Mouse (Mus musculus) hindbrain, postnatal 0 days (tissue): ENCODE results near the gene Cmtm7. TPM values are rescaled to one million over a fixed set of nuclear protein-coding genes. Genes with fewer than 3 reads are reported as not detected.
A peak's percentile ranks its signal among the peaks of the same experiment; 100 is the strongest.

Experiments
- ATAC-seq: fragments of 200-750 bp; cut with Nextera tagmentation; 2 replicates; pipeline ENCODE4 v1.8.0; 2017; ENCODE audit warnings: mild to moderate bottlenecking, moderate TSS enrichment, moderate library complexity
- DNase-seq: peaks from one replicate; pipeline ENCODE4 v3.0.0-alpha.2; 2015; ENCODE audit warnings: low spot score
- H3K27ac ChIP-seq: fragments of 300-500 bp; sonication (generic); 2 replicates; pipeline ENCODE4 v1.5.1; 2014; ENCODE audit warnings: mild to moderate bottlenecking
- H3K27me3 ChIP-seq: fragments of 300-500 bp; sonication (generic); 2 replicates; pipeline ENCODE4 v1.6.1; 2014; ENCODE audit warnings: low read length, mixed read lengths; ENCODE audit not compliant: insufficient read depth
- H3K36me3 ChIP-seq: fragments of 300-500 bp; sonication (generic); 2 replicates; pipeline ENCODE4 v1.6.1; 2014; ENCODE audit warnings: low read length, mixed read lengths; ENCODE audit not compliant: insufficient read depth
- H3K4me1 ChIP-seq: fragments of 300-500 bp; sonication (generic); 2 replicates; pipeline ENCODE4 v1.6.1; 2014; ENCODE audit warnings: antibody characterized with exemption, low read length, mixed read lengths; ENCODE audit not compliant: insufficient read depth
- H3K4me2 ChIP-seq: fragments of 300-500 bp; sonication (generic); 2 replicates; pipeline ENCODE4 v1.6.1; 2014; ENCODE audit warnings: low read depth, mild to moderate bottlenecking, low read length, moderate library complexity, mixed read lengths
- H3K4me3 ChIP-seq: fragments of 300-500 bp; sonication (generic); 2 replicates; pipeline ENCODE4 v1.5.1; 2014; ENCODE audit warnings: low read length
- H3K9ac ChIP-seq: fragments of 300-500 bp; sonication (generic); replicated peaks from 2 replicates; pipeline ENCODE4 v1.6.1; 2014; ENCODE audit warnings: mild to moderate bottlenecking, low read length, moderate library complexity, mixed read lengths
- H3K9me3 ChIP-seq: fragments of 300-500 bp; sonication (generic); 2 replicates; pipeline ENCODE4 v1.6.1; 2016; ENCODE audit warnings: low read length, mixed read lengths
- CTCF ChIP-seq: IDR thresholded peaks from 2 replicates; pipeline ENCODE4 v1.5.1; 2016; ENCODE audit warnings: antibody characterized with exemption, control low read depth, low read depth
- WGBS: fragments of 180-500 bp; shearing (Covaris S2); extraction: QIAGEN DNeasy Blood & Tissue Kit; methylation state at CpG from one replicate; pipeline ENCODE4 v1.1.7; 2014; 5-methylcytosine and 5-hydroxymethylcytosine counted together
- polyA plus RNA-seq: library from polyadenylated mRNA; unstranded; fragments of >200 nt; fragmentation: Nextera tagmentation; extraction: Ambion mirVana; gene quantifications from 2 replicates; pipeline ENCODE4 v1.2.1, GENCODE M21; 2015
- total RNA-seq: library from RNA; depleted of rRNA; stranded (reverse); fragments of >200 nt; gene quantifications from 2 replicates; pipeline ENCODE4 v1.2.3, GENCODE M21; 2014

Cmtm7 gene
- total and polyA plus RNA-seq, 2 experiments from 2014 or later = 11.8 to 21.1 TPM

DNA sequence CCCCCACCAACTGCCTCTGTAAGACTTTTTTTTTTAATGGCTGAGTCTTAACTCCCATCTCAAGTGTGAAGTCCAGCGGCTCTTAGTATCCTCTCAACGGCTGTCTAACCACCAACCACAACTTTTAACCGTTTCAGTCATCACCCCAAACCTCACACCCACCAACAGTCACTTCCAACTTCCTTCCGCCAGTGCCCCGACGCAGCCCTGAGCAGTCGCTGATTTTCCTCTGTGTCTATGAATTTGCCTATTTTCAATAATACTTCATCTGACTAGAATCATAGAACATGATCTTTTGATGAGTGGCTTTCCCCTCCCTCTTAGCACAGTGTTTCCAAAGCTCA lies 3.6 kb downstream of the Cmtm7 start:
- H3K36me3 ChIP-seq = no peaks in the 10 kb centered on the region
- no peak overlapping the region for H3K4me2 ChIP-seq
- no peaks in the 10 kb centered on the region; the same call in 1 of the 2 replicates for H3K4me1 ChIP-seq
- H3K9me3 ChIP-seq = no peaks in the 10 kb centered on the region
- DNase-seq (no peak), ATAC-seq (no peak)
- 0 out of 2 replicates have a peak, but pooled peaks cover 3% of the 10 kb centered on the region for H3K27me3 ChIP-seq
- H3K4me3 ChIP-seq = no peak overlapping the region
- no peak for TF ChIP-seq CTCF
- no peak overlapping the region for H3K9ac ChIP-seq
- WGBS = 89% methylated on average over 7 of the region's 7 CpGs
- no peak overlapping the region for H3K27ac ChIP-seq

- H3K27ac ChIP-seq = no peak overlapping the region
- no peak overlapping the region for H3K4me2 ChIP-seq
- no peak overlapping the region for H3K4me3 ChIP-seq
- DNase-seq = no peak
- no peak for ATAC-seq
- H3K36me3 ChIP-seq = no peaks in the 10 kb centered on the region
- H3K27me3 ChIP-seq = 0 out of 2 replicates have a peak, but pooled peaks cover 3% of the 10 kb centered on the region
- H3K4me1 ChIP-seq = no peaks in the 10 kb centered on the region; the same call in 1 of the 2 replicates
- no peaks in the 10 kb centered on the region for H3K9me3 ChIP-seq
- TF ChIP-seq CTCF = no peak
- no peak overlapping the region for H3K9ac ChIP-seq
- WGBS = 87% methylated on average over 6 of the region's 6 CpGs
Measured at GRCm38 (mm10) chr9:114777178-114778046, 4.2 kb downstream of the Cmtm7 start.

DNA sequence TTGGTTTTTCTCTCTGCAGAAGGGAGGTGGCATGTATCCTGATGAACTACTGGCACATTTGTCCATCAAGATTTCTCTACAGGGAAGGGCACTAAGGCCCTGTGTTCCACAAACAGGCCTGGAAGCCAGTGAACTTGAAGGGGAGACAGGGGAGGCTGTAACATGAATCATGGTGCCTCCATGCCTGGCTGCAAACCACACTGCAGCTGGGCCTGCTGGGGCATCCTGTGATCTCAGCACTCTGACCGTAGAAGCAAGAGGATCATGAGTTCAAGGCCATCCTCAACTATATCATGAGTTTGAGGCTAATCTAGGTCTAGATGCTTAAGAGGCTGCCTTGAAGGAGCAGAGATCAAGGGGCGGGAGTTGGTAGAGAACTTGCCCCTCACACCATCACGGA lies 5.3 kb downstream of the Cmtm7 start:
- Histone ChIP-seq H3K9ac (no peak overlapping the region), H3K36me3 (no peaks in the 10 kb centered on the region), H3K27ac (no peak overlapping the region), H3K27me3 (0 out of 2 replicates have a peak, but pooled peaks cover under 1% of the 10 kb centered on the region), H3K4me2 (no peak overlapping the region), H3K4me1 (no peaks in the 10 kb centered on the region; the same call in 1 of the 2 replicates), H3K4me3 (no peak overlapping the region), H3K9me3 (no peaks in the 10 kb centered on the region)
- no peak for DNase-seq
- WGBS = 86% methylated on average over 3 of the region's 3 CpGs
- no peak for TF ChIP-seq CTCF
- no peak for ATAC-seq

DNA sequence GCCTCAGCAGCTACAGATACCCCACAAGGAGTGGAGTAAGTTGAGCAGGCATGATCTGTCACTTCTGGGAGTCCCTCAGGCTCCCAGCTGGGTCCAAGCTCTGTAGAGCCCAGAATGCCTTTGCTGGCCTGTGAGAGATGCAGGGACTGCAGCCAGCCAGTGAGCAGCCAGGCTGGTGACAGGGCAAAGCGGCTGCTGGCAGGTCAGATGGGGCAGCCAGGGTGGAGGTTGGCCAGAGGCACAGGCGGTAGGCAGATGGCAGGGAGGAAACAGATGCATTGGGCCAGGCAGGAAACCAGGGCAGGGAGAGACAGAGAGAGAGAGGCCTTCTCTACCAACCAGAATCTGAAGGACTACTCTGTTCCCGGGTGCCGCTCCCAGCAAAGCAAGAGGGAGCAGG lies 6.4 kb downstream of the Cmtm7 start:
- ATAC-seq (peak; percentile 73), DNase-seq (peak; percentile 71)
- Histone ChIP-seq H3K9me3 (no peaks in the 10 kb centered on the region), H3K4me2 (no peak overlapping the region), H3K4me3 (no peak overlapping the region), H3K27ac (no peak overlapping the region), H3K27me3 (no peaks in the 10 kb centered on the region), H3K4me1 (no peaks in the 10 kb centered on the region; the same call in 1 of the 2 replicates), H3K36me3 (no peaks in the 10 kb centered on the region), H3K9ac (no peak overlapping the region)
- 40% methylated on average over 4 of the region's 4 CpGs for WGBS
- no peak for TF ChIP-seq CTCF

DNA sequence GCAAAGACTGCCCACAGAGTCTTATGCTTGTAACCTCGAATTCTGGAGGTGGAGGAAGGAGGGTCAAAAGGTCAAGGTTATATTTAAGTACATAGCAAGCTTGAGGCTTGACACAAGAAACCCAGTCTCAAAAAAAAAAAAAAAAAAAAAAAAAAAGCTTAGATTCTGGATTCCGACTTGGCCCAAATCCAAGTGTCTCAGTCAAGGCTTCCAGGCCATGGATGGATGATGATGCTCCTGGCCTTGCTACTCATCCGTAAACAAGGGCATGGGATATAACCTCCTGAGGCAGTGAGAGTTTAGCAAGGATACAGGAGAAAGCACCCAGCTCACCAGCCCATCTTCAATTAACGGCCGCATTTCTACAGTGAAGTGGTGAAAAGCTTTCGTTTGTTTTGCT lies 7.0 kb downstream of the Cmtm7 start:
- WGBS = 79% methylated on average over 6 of the region's 6 CpGs
- no peaks in the 10 kb centered on the region for H3K36me3 ChIP-seq
- no peak for TF ChIP-seq CTCF
- H3K27me3 ChIP-seq = no peaks in the 10 kb centered on the region
- no peaks in the 10 kb centered on the region for H3K9me3 ChIP-seq
- ATAC-seq = no peak
- H3K9ac ChIP-seq = 0 out of 2 replicates have a peak overlapping the region, but pooled peaks have one; percentile 5
- no peak overlapping the region for H3K27ac ChIP-seq
- no peak for DNase-seq
- no peak overlapping the region for H3K4me3 ChIP-seq
- no peaks in the 10 kb centered on the region; the same call in 1 of the 2 replicates for H3K4me1 ChIP-seq
- no peak overlapping the region for H3K4me2 ChIP-seq

DNA sequence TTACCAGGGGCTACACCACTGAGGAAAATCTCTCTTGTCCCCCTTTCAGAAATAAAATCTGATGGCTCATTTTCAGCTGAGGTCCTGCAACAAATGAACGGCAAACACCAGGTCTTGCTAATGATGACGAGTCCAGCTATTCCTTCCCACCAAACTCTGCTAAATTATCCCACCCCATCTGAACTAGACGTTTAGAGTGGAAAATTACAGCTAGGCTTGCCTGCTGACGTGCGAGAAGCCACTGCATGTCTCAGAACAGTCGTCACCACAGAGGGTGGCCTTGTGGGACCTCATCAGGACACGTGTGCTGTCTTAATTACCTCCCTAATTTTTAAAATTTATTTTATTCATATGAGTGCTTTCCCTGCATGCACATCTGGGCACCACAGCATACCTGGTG lies 10.1 kb downstream of the Cmtm7 start:
- DNase-seq (no peak), ATAC-seq (no peak)
- no peak overlapping the region for H3K4me2 ChIP-seq
- TF ChIP-seq CTCF = no peak
- H3K27me3 ChIP-seq = no peaks in the 10 kb centered on the region
- H3K4me1 ChIP-seq = no peaks in the 10 kb centered on the region; the same call in 1 of the 2 replicates
- WGBS = 82% methylated on average over 7 of the region's 7 CpGs
- no peak overlapping the region for H3K4me3 ChIP-seq
- H3K9ac ChIP-seq = no peak overlapping the region
- H3K27ac ChIP-seq = no peak overlapping the region
- no peaks in the 10 kb centered on the region for H3K36me3 ChIP-seq
- H3K9me3 ChIP-seq = no peaks in the 10 kb centered on the region

GRCm38 (mm10) chr9:114770224-114770623 lies 11.4 kb downstream of the Cmtm7 start:
- no peak overlapping the region for H3K4me3 ChIP-seq
- ATAC-seq (no peak), DNase-seq (no peak)
- H3K27ac ChIP-seq = no peak overlapping the region
- no peak overlapping the region for H3K4me2 ChIP-seq
- no peak for TF ChIP-seq CTCF
- H3K4me1 ChIP-seq = no peaks in the 10 kb centered on the region; the same call in 1 of the 2 replicates
- H3K9ac ChIP-seq = no peak overlapping the region
- WGBS = 87% methylated on average over 4 of the region's 4 CpGs
- no peaks in the 10 kb centered on the region for H3K9me3 ChIP-seq
- H3K36me3 ChIP-seq = no peaks in the 10 kb centered on the region
- H3K27me3 ChIP-seq = no peaks in the 10 kb centered on the region
